Mouse (Mus musculus) heart, embryonic 14.5 days (tissue): Measurements from ENCODE around the gene Slitrk3. TPM values are rescaled to one million over a fixed set of nuclear protein-coding genes. Genes with fewer than 3 reads are reported as not detected.
A peak's percentile ranks its signal among the peaks of the same experiment; 100 is the strongest.
"Not testable (repeated sequence)": the region's sequence is repeated elsewhere in the genome, so short reads cannot be mapped to it uniquely, and the experiment has no call there.

ENCODE experiments used
- ATAC-seq: fragments of 200-750 bp; cut with Nextera tagmentation; 2 replicates; pipeline ENCODE4 v1.8.0; 2017; ENCODE audit warnings: low read depth, moderate TSS enrichment; ENCODE audit not compliant: insufficient number of reproducible peaks, insufficient read depth, low FRiP score
- H3K27ac ChIP-seq, 2 experiments: fragments of 200-500 bp in 1 of 2; fragments of 300-500 bp in 1 of 2; sonication (generic) in 1 of 2; replicated peaks in 1 of 2; 2 replicates each; pipeline ENCODE4 v1.5.1; 2012 to 2014; ENCODE audit warnings: low read depth in 2 of 2, low read length in 2 of 2, control low read depth in 1 of 2, mild to moderate bottlenecking in 1 of 2, mixed read lengths in 1 of 2; ENCODE audit not compliant: control insufficient read depth in 1 of 2, insufficient read depth in 1 of 2
- H3K27me3 ChIP-seq: fragments of 300-500 bp; sonication (generic); 2 replicates; pipeline ENCODE4 v1.6.1; 2014; ENCODE audit warnings: mild to moderate bottlenecking, low read length, control low read depth; ENCODE audit not compliant: control insufficient read depth, insufficient read depth
- H3K36me3 ChIP-seq: fragments of 300-500 bp; sonication (generic); 2 replicates; pipeline ENCODE4 v1.6.1; 2014; ENCODE audit warnings: mild to moderate bottlenecking, control low read depth, low read length, mixed read lengths; ENCODE audit not compliant: control insufficient read depth, insufficient read depth
- H3K4me1 ChIP-seq, 2 experiments: fragments of 200-500 bp in 1 of 2; fragments of 300-500 bp in 1 of 2; sonication (generic) in 1 of 2; 2 replicates each; pipeline ENCODE4 v1.6.1; 2012 to 2014; ENCODE audit warnings: low read length in 2 of 2, control low read depth in 1 of 2, mixed read lengths in 1 of 2; ENCODE audit not compliant: control insufficient read depth in 2 of 2, insufficient read depth in 2 of 2
- H3K4me2 ChIP-seq: fragments of 300-500 bp; sonication (generic); 2 replicates; pipeline ENCODE4 v1.6.1; 2014; ENCODE audit warnings: mild to moderate bottlenecking, low read length
- H3K4me3 ChIP-seq, 2 experiments: fragments of 200-500 bp in 1 of 2; fragments of 300-500 bp in 1 of 2; sonication (generic) in 1 of 2; 2 replicates each; pipeline ENCODE4 v1.5.1; 2012 to 2014; ENCODE audit warnings: low read length in 2 of 2, mild to moderate bottlenecking in 2 of 2, control low read depth in 1 of 2, low read depth in 1 of 2, moderate library complexity in 1 of 2; ENCODE audit not compliant: control insufficient read depth in 1 of 2, insufficient read depth in 1 of 2
- H3K9ac ChIP-seq: fragments of 300-500 bp; sonication (generic); 2 replicates; pipeline ENCODE4 v1.6.1; 2014; ENCODE audit warnings: mild to moderate bottlenecking, low read length
- H3K9me3 ChIP-seq: fragments of 300-500 bp; sonication (generic); 2 replicates; pipeline ENCODE4 v1.6.1; 2016; ENCODE audit warnings: low read length, control low read depth; ENCODE audit not compliant: control insufficient read depth
- WGBS: fragments of 180-500 bp; shearing (Covaris S2); extraction: QIAGEN DNeasy Blood & Tissue Kit; methylation state at CpG from one replicate; pipeline ENCODE4 v1.1.7; 2014; 5-methylcytosine and 5-hydroxymethylcytosine counted together
- polyA plus RNA-seq: library from polyadenylated mRNA; unstranded; fragments of >200 nt; fragmentation: Nextera tagmentation; extraction: Ambion mirVana; gene quantifications from 2 replicates; pipeline ENCODE4 v1.2.1, GENCODE M21; 2014

Slitrk3 gene
- 0.07 and 0.26 TPM in 2 replicates for polyA plus RNA-seq

DNA sequence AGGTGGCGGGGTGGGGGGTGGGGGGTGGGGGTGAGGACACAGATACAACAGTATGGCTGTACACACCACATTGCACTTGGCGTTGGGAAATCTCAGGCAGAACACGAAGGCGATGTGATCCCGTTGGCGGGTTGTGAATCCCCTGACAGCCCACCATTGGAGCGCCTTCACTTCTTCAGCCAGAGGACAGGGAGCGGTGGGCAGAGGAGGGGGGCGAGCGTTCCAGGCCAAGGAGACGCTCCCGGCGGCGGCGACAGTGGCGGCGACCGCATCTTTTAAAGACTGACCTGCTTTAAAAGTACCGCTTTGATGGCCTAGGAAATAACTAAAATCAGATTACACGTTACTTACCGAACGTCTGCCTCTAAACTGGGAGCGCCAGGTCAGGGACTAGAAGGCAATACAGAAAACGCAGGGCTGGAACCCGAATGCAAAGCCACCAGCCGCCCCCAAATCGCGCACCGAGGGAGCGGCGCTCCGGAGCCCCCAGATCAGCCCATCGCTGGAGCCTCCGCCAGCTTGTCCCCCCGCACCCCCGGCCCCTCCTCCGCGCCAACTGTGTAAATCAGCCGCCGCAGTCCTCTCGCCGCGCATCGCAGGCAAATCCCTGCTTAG, at the start of gene Slitrk3:
TSS of gene Slitrk3 (minus strand) at position 607 of the 615 bp plus-strand sequence.
- no peak for ATAC-seq
- under 1% methylated on average over 41 of the region's 44 CpGs for WGBS
- H3K4me1 ChIP-seq: peaks cover 5 to 7% of the 10 kb centered on the region in 2 experiments
- no peaks in the 10 kb centered on the region for H3K9me3 ChIP-seq
- peak within 1 kb of the TSS; percentile 96 for H3K4me2 ChIP-seq
- peak within 1 kb of the TSS; percentile 50 to 55 for H3K4me3 ChIP-seq
- peaks cover 62% of the 10 kb centered on the region for H3K27me3 ChIP-seq
- H3K36me3 ChIP-seq: no peaks in the 10 kb centered on the region
- no peak within 1 kb of the TSS for H3K27ac ChIP-seq
- H3K9ac ChIP-seq: peak within 1 kb of the TSS; percentile 54

DNA sequence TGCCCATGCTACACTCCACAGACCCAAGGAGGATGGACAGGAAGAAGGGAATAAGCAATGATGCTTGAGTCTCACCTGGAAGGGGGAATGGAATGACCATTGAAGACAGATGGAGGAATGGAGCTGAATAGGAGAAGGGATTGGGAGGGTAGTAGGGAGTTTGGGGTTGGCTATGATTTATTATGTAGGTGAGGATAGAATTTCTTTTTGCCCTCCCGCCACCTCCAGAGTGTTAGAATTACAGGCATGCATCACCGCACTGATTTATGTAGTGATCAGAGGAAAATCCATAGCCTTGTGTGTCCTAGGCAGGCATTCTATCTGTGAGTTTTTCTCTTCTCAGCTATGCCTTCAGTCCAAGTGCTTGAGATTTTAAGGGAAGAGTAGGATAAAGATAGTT, 36.8 kb upstream of the Slitrk3 start:
- not testable (repeated sequence) for H3K27ac ChIP-seq, H3K27me3 ChIP-seq, H3K4me3 ChIP-seq, H3K4me1 ChIP-seq, ATAC-seq, H3K4me2 ChIP-seq, H3K9me3 ChIP-seq, H3K36me3 ChIP-seq, H3K9ac ChIP-seq
- WGBS: 89% methylated on average over 2 of the region's 2 CpGs

- no peak overlapping the region for H3K9ac ChIP-seq
- no peak overlapping the region for H3K4me2 ChIP-seq
- WGBS: 59% methylated on average over 5 of the region's 5 CpGs
- ATAC-seq: no peak
- H3K27me3 ChIP-seq: no peaks in the 10 kb centered on the region
- H3K36me3 ChIP-seq: no peaks in the 10 kb centered on the region
- H3K27ac ChIP-seq: no peak overlapping the region
- H3K9me3 ChIP-seq: no peaks in the 10 kb centered on the region
- no peaks in the 10 kb centered on the region for H3K4me1 ChIP-seq
- no peak overlapping the region for H3K4me3 ChIP-seq
Observed at GRCm38 (mm10) chr3:73084620-73085019, 27.0 kb upstream of the Slitrk3 start.

DNA sequence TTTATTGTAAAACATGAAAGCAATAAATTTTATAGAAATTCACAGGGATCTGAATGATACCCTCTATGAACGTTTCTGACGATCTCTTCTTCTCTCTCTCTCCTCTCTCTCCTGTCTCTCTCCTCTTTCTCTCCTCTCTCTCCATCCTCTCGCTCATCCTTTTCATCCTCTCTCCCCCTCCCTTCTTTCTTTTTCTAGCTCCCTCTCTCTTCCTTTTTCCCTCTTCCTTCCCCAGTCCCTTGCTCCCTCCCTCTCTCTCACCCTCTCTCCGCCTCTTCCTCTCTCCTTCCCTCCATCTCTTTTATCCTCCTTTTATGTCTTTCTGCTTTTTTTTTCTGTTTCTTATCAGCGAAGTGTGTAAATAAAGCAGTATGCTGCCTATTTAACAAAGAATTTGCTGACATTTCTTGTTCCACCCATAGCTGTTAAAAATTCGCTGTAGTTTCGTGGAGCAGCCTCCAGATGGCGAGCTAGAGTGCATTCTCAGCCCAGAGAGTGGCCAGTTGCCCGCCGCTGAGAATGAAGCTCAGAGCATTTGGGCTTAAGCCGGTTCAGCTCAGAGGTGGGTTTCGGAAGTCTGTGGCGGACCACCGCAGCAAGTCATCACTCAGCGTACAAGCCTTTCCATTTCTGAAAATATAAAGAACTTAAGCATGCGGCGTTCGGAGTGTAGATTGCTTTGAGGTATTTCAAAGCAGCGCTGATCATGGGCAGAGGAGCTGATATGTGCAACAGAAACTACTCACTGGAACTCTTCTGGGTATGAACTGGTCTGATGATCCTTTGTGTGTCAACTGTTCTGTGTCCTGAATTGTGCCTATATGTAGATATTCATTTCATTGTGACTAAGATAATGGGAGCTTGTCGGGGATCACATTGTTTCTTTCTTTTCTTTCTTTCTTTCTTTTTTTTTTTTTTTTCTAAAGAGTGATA, 8.5 kb upstream of the Slitrk3 start:
- no peak for ATAC-seq
- Histone ChIP-seq H3K4me3 (peak overlapping the region; percentile 32 to 50), H3K4me1 (no peaks in the 10 kb centered on the region), H3K36me3 (no peaks in the 10 kb centered on the region), H3K27me3 (peaks cover 46% of the 10 kb centered on the region), H3K27ac (no peak overlapping the region), H3K4me2 (peak overlapping the region; percentile 65), H3K9ac (0 out of 2 replicates have a peak overlapping the region, but pooled peaks have one; percentile 13), H3K9me3 (no peaks in the 10 kb centered on the region)
- 11% methylated on average over 20 of the region's 20 CpGs for WGBS

- peaks cover 5 to 7% of the 10 kb centered on the region in 2 experiments for H3K4me1 ChIP-seq
- ATAC-seq: no peak
- H3K27ac ChIP-seq: no peak overlapping the region
- 19% methylated on average over 4 of the region's 4 CpGs for WGBS
- peak overlapping the region; percentile 96 for H3K4me2 ChIP-seq
- no peak overlapping the region for H3K9ac ChIP-seq
- H3K27me3 ChIP-seq: peaks cover 67% of the 10 kb centered on the region
- H3K36me3 ChIP-seq: no peaks in the 10 kb centered on the region
- no peaks in the 10 kb centered on the region for H3K9me3 ChIP-seq
- H3K4me3 ChIP-seq: peak overlapping the region in 1 of 2 experiments; percentile 55; a peak in 1 of 4 replicates
Observed at GRCm38 (mm10) chr3:73058190-73058589, 587 bp upstream of the Slitrk3 start.

- Histone ChIP-seq H3K4me1 (peaks cover 5 to 7% of the 10 kb centered on the region in 2 experiments), H3K27me3 (peaks cover 58% of the 10 kb centered on the region), H3K9ac (peak overlapping the region; percentile 34; the same call in 1 of the 2 replicates), H3K4me2 (peak overlapping the region; percentile 96), H3K9me3 (no peaks in the 10 kb centered on the region), H3K4me3 (peak overlapping the region; percentile 32 to 55), H3K36me3 (no peaks in the 10 kb centered on the region), H3K27ac (no peak overlapping the region)
- under 1% methylated on average over 31 of the region's 32 CpGs for WGBS
- no peak for ATAC-seq
Observed at GRCm38 (mm10) chr3:73056492-73057196, 959 bp downstream of the Slitrk3 start.

DNA sequence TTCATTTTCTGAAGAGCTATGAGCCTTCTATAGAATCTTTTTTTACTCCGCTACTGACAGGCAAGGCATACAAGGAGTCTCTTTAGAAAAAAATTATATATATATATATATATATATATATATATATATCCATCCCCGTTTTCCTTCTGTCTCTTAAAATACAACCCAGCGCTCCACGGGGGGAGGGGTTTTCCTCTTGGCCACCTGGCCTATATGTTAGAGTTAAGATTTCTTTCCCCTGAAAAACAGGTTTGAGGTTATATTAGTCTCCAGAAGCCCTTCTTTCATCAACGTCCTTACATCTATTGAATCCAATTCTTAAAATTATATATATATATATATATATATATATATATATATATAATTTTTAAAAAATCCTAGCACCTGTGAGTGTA, 1.6 kb downstream of the Slitrk3 start:
- 42% methylated on average over 5 of the region's 5 CpGs for WGBS
- H3K27me3 ChIP-seq: peaks cover 55% of the 10 kb centered on the region

More for the DNA sequence above, 1.6 kb downstream of the Slitrk3 start:
- H3K36me3 ChIP-seq: no peaks in the 10 kb centered on the region
- H3K9ac ChIP-seq: no peak overlapping the region
- no peaks in the 10 kb centered on the region for H3K9me3 ChIP-seq
- no peak overlapping the region for H3K4me3 ChIP-seq
- H3K27ac ChIP-seq: no peak overlapping the region
- no peak for ATAC-seq
- peak overlapping the region; percentile 96 for H3K4me2 ChIP-seq
- H3K4me1 ChIP-seq: peaks cover 5 to 7% of the 10 kb centered on the region in 2 experiments
